Mouse (Mus musculus) thymus, postnatal 14 days (tissue): ENCODE data around the gene Dqx1.

Source experiments
- DNase-seq: peaks from one replicate; pipeline ENCODE4 v3.0.0; 2021

The Dqx1 gene

GRCm38 (mm10) chr6:83033249-83034185 lies 24.1 kb upstream of the Dqx1 start, which contains the start of the genes Dok1 and Loxl3:
TSS of gene Dok1 (minus strand) at chr6:83033471.
TSS of gene Loxl3 (plus strand) at chr6:83034173.
- DNase-seq, result peak; percentile 79

GRCm38 (mm10) chr6:83034463-83035055 lies 23.1 kb upstream of the Dqx1 start:
- DNase-seq, result no peak

- no peak for DNase-seq
Measured at GRCm38 (mm10) chr6:83037188-83037587, 20.5 kb upstream of the Dqx1 start.

GRCm38 (mm10) chr6:83038496-83039012 lies 19.1 kb upstream of the Dqx1 start:
- DNase-seq, result peak; percentile 93

GRCm38 (mm10) chr6:83040601-83041000 lies 17.0 kb upstream of the Dqx1 start:
- no peak for DNase-seq

GRCm38 (mm10) chr6:83043561-83043960 lies 14.1 kb upstream of the Dqx1 start:
- DNase-seq, result no peak

GRCm38 (mm10) chr6:83043993-83044392 lies 13.7 kb upstream of the Dqx1 start:
- no peak for DNase-seq

- no peak for DNase-seq
Measured at GRCm38 (mm10) chr6:83044742-83045141, 12.9 kb upstream of the Dqx1 start.

- DNase-seq, result no peak
Measured at GRCm38 (mm10) chr6:83049367-83049766, 8.3 kb upstream of the Dqx1 start.

GRCm38 (mm10) chr6:83053136-83053960 lies 4.3 kb upstream of the Dqx1 start:
- DNase-seq, result peak; percentile 33

- DNase-seq, result peak; percentile 97
Measured at GRCm38 (mm10) chr6:83054074-83054851, 3.4 kb upstream of the Dqx1 start, which contains the start of gene Aup1. TSS of gene Aup1 (plus strand) at chr6:83054521.

- peak; percentile 74 for DNase-seq
Measured at GRCm38 (mm10) chr6:83054871-83055431, 2.7 kb upstream of the Dqx1 start, which contains the start of gene Htra2. TSS of gene Htra2 (minus strand) at chr6:83055273.

GRCm38 (mm10) chr6:83058725-83059124 lies 1.1 kb downstream of the Dqx1 start:
- no peak for DNase-seq

GRCm38 (mm10) chr6:83065995-83066394 lies 8.4 kb downstream of the Dqx1 start:
- DNase-seq, result peak; percentile 51

GRCm38 (mm10) chr6:83066441-83066840 lies 8.8 kb downstream of the Dqx1 start:
- no peak for DNase-seq

GRCm38 (mm10) chr6:83068221-83068620 lies 10.6 kb downstream of the Dqx1 start:
- no peak for DNase-seq

- no peak for DNase-seq
Measured at GRCm38 (mm10) chr6:83068706-83069487, 11.3 kb downstream of the Dqx1 start.

- no peak for DNase-seq
Measured at GRCm38 (mm10) chr6:83069488-83070246, 12.0 kb downstream of the Dqx1 start.

- DNase-seq, result no peak
Measured at GRCm38 (mm10) chr6:83070247-83070310, 12.4 kb downstream of the Dqx1 start, which contains the start of gene Tlx2. TSS of gene Tlx2 (minus strand) at chr6:83070293.
